Mouse (Mus musculus): ENCODE data around the gene Rad18. TPM values are rescaled to one million over a fixed set of nuclear protein-coding genes. Genes with fewer than 3 reads are reported as not detected.

Gene Rad18
- total and polyA plus RNA-seq, 3 experiments, result 21.1 to 37.7 (median 37.1) TPM

GRCm38 (mm10) chr6:112603866-112604265 lies 92.6 kb downstream of the Rad18 start:
- no peak for DNase-seq (ENCODE audit: extremely low read depth)
- dilution Hi-C loops (cut with MboI; ENCODE audit: extremely low pct_ligation_motif_present, extremely low pct_unique_long_range_greater_than_20kb, low sequenced_read_pairs), result no loop called here
- Histone ChIP-seq H3K79me2 (replicated peaks; ENCODE audit: control insufficient read depth, extremely low read depth, insufficient read depth, poor library complexity, severe bottlenecking) (no peaks in the 10 kb centered on the region), H3K36me3 (replicated peaks in 1 of 2; ENCODE audit: control insufficient read depth in 1 of 2, insufficient read depth in 1 of 2, low read length in 1 of 2) (no peaks in the 10 kb centered on the region), H3K27ac (ENCODE audit: insufficient read depth, low read depth) (no peak overlapping the region), H3K4me2 (ENCODE audit: insufficient read depth, low read depth, poor library complexity, severe bottlenecking) (no peak overlapping the region), H3K4me1 (ENCODE audit: control insufficient read depth in 1 of 2, insufficient read depth in 2 of 2) (no peaks in the 10 kb centered on the region), H3K9me3 (replicated peaks; ENCODE audit: low read length) (no peaks in the 10 kb centered on the region), H3K27me3 (replicated peaks) (no peaks in the 10 kb centered on the region), H3K9ac (ENCODE audit: insufficient read depth, low read depth) (no peak overlapping the region), H3K4me3 (replicated peaks in 1 of 3; ENCODE audit: low read depth in 2 of 3, low read length in 2 of 3, poor library complexity in 1 of 3) (no peak overlapping the region)
- in situ Hi-C loops (cut with MboI; ENCODE audit: low pct_ligation_motif_present, low pct_unique_long_range_greater_than_20kb, low sequenced_read_pairs), result no loop called here
- TF ChIP-seq MXI1 (IDR thresholded peaks at IDR 0.05; ENCODE audit: low read depth, low read length), result no peak
- TF ChIP-seq HCFC1 (IDR thresholded peaks at IDR 0.05; ENCODE audit: low read depth, low read length), result no peak
- no peak for TF ChIP-seq ZMIZ1 (IDR thresholded peaks at IDR 0.05; ENCODE audit: low read depth, low read length)

GRCm38 (mm10) chr6:112594971-112595370 lies 101.5 kb downstream of the Rad18 start:
- no peak overlapping the region for H3K4me3 ChIP-seq (replicated peaks in 1 of 3; ENCODE audit: low read depth in 2 of 3, low read length in 2 of 3, poor library complexity in 1 of 3)

GRCm38 (mm10) chr6:112587912-112588311 lies 108.6 kb downstream of the Rad18 start:
- in situ Hi-C loops (cut with MboI; ENCODE audit: low pct_ligation_motif_present, low pct_unique_long_range_greater_than_20kb, low sequenced_read_pairs) (no loop called here), dilution Hi-C loops (cut with MboI; ENCODE audit: extremely low pct_ligation_motif_present, extremely low pct_unique_long_range_greater_than_20kb, low sequenced_read_pairs) (no loop called here)
- Histone ChIP-seq H3K27me3 (replicated peaks) (no peaks in the 10 kb centered on the region), H3K27ac (ENCODE audit: insufficient read depth, low read depth) (no peak overlapping the region), H3K4me3 (replicated peaks in 1 of 3; ENCODE audit: low read depth in 2 of 3, low read length in 2 of 3, poor library complexity in 1 of 3) (no peak overlapping the region), H3K9ac (ENCODE audit: insufficient read depth, low read depth) (no peak overlapping the region), H3K79me2 (replicated peaks; ENCODE audit: control insufficient read depth, extremely low read depth, insufficient read depth, poor library complexity, severe bottlenecking) (no peaks in the 10 kb centered on the region), H3K4me2 (ENCODE audit: insufficient read depth, low read depth, poor library complexity, severe bottlenecking) (no peak overlapping the region), H3K4me1 (ENCODE audit: control insufficient read depth in 1 of 2, insufficient read depth in 2 of 2) (no peaks in the 10 kb centered on the region), H3K9me3 (replicated peaks; ENCODE audit: low read length) (no peaks in the 10 kb centered on the region), H3K36me3 (replicated peaks in 1 of 2; ENCODE audit: control insufficient read depth in 1 of 2, insufficient read depth in 1 of 2, low read length in 1 of 2) (no peaks in the 10 kb centered on the region)
- no peak for DNase-seq (ENCODE audit: extremely low read depth)
- no peak for TF ChIP-seq NRF1 (IDR thresholded peaks at IDR 0.05; ENCODE audit: low read depth, low read length)
- TF ChIP-seq EP300 (IDR thresholded peaks at IDR 0.05; ENCODE audit: low read length), result no peak
- TF ChIP-seq MXI1 (IDR thresholded peaks at IDR 0.05; ENCODE audit: low read depth, low read length), result no peak
- TF ChIP-seq UBTF (IDR thresholded peaks at IDR 0.05; ENCODE audit: low read depth, low read length), result no peak
- TF ChIP-seq TCF12 (IDR thresholded peaks at IDR 0.05; ENCODE audit: low read depth, low read length), result no peak
- no peak for TF ChIP-seq ZC3H11A (IDR thresholded peaks at IDR 0.05; ENCODE audit: low read depth, low read length)
- TF ChIP-seq PAX5 (IDR thresholded peaks at IDR 0.05; ENCODE audit: low read length), result no peak
- TF ChIP-seq ZNF384 (IDR thresholded peaks at IDR 0.05; ENCODE audit: low read depth, low read length), result no peak
- no peak for TF ChIP-seq NELFE (IDR thresholded peaks at IDR 0.05; ENCODE audit: low read depth, low read length)

More at GRCm38 (mm10) chr6:112594971-112595370, 101.5 kb downstream of the Rad18 start:
- no peak for TF ChIP-seq CHD1 (IDR thresholded peaks at IDR 0.05; ENCODE audit: low read depth, low read length)
- no peak for TF ChIP-seq MAZ (IDR thresholded peaks at IDR 0.05; ENCODE audit: low read depth, low read length)
- no peak for TF ChIP-seq UBTF (IDR thresholded peaks at IDR 0.05; ENCODE audit: low read depth, low read length)
- no peak for TF ChIP-seq POLR2AphosphoS2 (IDR thresholded peaks at IDR 0.05; ENCODE audit: low read depth, low read length)
- TF ChIP-seq CTCF (conservative IDR thresholded peaks at IDR 0.05 in 1 of 2, IDR thresholded peaks at IDR 0.05 in 1 of 2; ENCODE audit: low read depth in 2 of 2, low read length in 2 of 2), result no peak
- TF ChIP-seq JUN (IDR thresholded peaks at IDR 0.05; ENCODE audit: insufficient read depth, low read depth, low read length), result no peak
- no peak for TF ChIP-seq E2F4 (IDR thresholded peaks at IDR 0.05; ENCODE audit: insufficient replicate concordance, low read depth, low read length)
- no peak for TF ChIP-seq MXI1 (IDR thresholded peaks at IDR 0.05; ENCODE audit: low read depth, low read length)
- TF ChIP-seq KAT2A (IDR thresholded peaks at IDR 0.05; ENCODE audit: insufficient replicate concordance, low read length), result no peak
- no peak for DNase-seq (ENCODE audit: extremely low read depth)
- H3K79me2 ChIP-seq (replicated peaks; ENCODE audit: control insufficient read depth, extremely low read depth, insufficient read depth, poor library complexity, severe bottlenecking), result no peaks in the 10 kb centered on the region
- no peak overlapping the region for H3K4me2 ChIP-seq (ENCODE audit: insufficient read depth, low read depth, poor library complexity, severe bottlenecking)
- H3K9me3 ChIP-seq (replicated peaks; ENCODE audit: low read length), result no peaks in the 10 kb centered on the region
- dilution Hi-C loops (cut with MboI; ENCODE audit: extremely low pct_ligation_motif_present, extremely low pct_unique_long_range_greater_than_20kb, low sequenced_read_pairs), result no loop called here
- no peak overlapping the region for H3K27ac ChIP-seq (ENCODE audit: insufficient read depth, low read depth)
- no peaks in the 10 kb centered on the region for H3K36me3 ChIP-seq (replicated peaks in 1 of 2; ENCODE audit: control insufficient read depth in 1 of 2, insufficient read depth in 1 of 2, low read length in 1 of 2)
- H3K9ac ChIP-seq (ENCODE audit: insufficient read depth, low read depth), result no peak overlapping the region
- in situ Hi-C loops (cut with MboI; ENCODE audit: low pct_ligation_motif_present, low pct_unique_long_range_greater_than_20kb, low sequenced_read_pairs), result no loop called here
- no peaks in the 10 kb centered on the region for H3K27me3 ChIP-seq (replicated peaks)
- H3K4me1 ChIP-seq (ENCODE audit: control insufficient read depth in 1 of 2, insufficient read depth in 2 of 2), result no peaks in the 10 kb centered on the region
